Mouse (Mus musculus) leukemia stem cell, adult 10-12 weeks (primary cell): ENCODE results near the gene Tsku. TPM values are rescaled to one million over a fixed set of nuclear protein-coding genes. Genes with fewer than 3 reads are reported as not detected.

Experiments
- polyA plus RNA-seq: library from polyadenylated mRNA; stranded (reverse); fragments of >175 nt; gene quantifications from 2 replicates; pipeline ENCODE4 v1.2.3, GENCODE M21; 2012; ENCODE audit warnings: low replicate concordance

Gene Tsku
- polyA plus RNA-seq = 0.62 and 2.8 TPM in 2 replicates

GRCm38 (mm10) chr7:98361063-98361652, at the start of gene Tsku:
Gene Tsku (minus strand): TSS chr7:98361328.

GRCm38 (mm10) chr7:98321083-98321482, 40.0 kb downstream of the Tsku start, which contains the start of gene Acer3:
Gene Acer3 (minus strand): TSS chr7:98321208.

Other genes with a start within 250 kb of the Tsku start
- gene Myo7a, start 241.8 kb downstream of the Tsku start, polyA plus RNA-seq = 0.78 and 2.2 TPM in 2 replicates
- 0.18 and 0.36 TPM in 2 replicates for gene Omp, start 215.8 kb downstream of the Tsku start, polyA plus RNA-seq
- 4.6 and 11.3 TPM in 2 replicates for gene Capn5, start 183.1 kb downstream of the Tsku start, polyA plus RNA-seq
- gene B3gnt6, start 161.8 kb downstream of the Tsku start, polyA plus RNA-seq = 0.09 and 0.11 TPM in 2 replicates
- gene Acer3, start 40.1 kb downstream of the Tsku start, polyA plus RNA-seq = 0.42 and 4.1 TPM in 2 replicates
- not detected in 2 replicates for gene Gucy2d, start 79.1 kb upstream of the Tsku start, polyA plus RNA-seq
- 0.86 and 1.3 TPM in 2 replicates for gene Lrrc32, start 128.0 kb upstream of the Tsku start, polyA plus RNA-seq